Mouse (Mus musculus): Measurements from ENCODE around the gene Zfp141. TPM values are rescaled to one million over a fixed set of nuclear protein-coding genes. Genes with fewer than 3 reads are reported as not detected.

Gene Zfp141
- polyA plus RNA-seq, 1 experiment from 2014 or later = 8.5 TPM

- no peak for ATAC-seq
Observed at GRCm38 (mm10) chr7:42447850-42448249, 57.7 kb downstream of the Zfp141 start, which contains the start of gene 4933421I07Rik. Gene 4933421I07Rik (minus strand): TSS chr7:42448120.

DNA sequence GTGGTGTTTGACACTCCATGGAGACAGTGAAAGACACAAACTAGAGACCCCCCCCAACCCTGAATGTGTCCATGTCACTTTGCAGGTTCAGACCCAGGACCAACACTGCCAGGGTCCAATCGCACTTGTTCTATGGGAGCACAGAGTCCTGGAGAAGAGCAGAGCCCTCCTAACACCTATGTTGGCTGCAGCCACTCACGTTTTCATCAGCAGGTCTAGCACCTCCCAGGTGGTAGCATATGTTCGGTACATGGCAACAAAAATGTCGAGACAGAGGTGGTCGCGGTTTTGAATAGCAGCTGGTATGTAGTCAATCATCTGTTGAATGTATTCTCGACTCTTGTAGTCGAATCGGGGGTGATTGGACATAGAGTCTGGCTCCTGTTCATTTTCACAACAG lies 58.2 kb downstream of the Zfp141 start:
- Histone ChIP-seq H3K4me2 (ENCODE audit: low read length) (no peak overlapping the region), H3K9ac (ENCODE audit: low read depth, low read length) (no peak overlapping the region), H3K4me3 (ENCODE audit: low read length) (no peak overlapping the region), H3K4me1 (ENCODE audit: control insufficient read depth, insufficient read depth, low read depth, low read length) (no peaks in the 10 kb centered on the region), H3K27me3 (replicated peaks; ENCODE audit: control insufficient read depth, insufficient read depth, low read length) (no peaks in the 10 kb centered on the region), H3K9me3 (ENCODE audit: control insufficient read depth, low read length) (peaks cover 35% of the 10 kb centered on the region), H3K36me3 (ENCODE audit: control insufficient read depth, insufficient read depth, low read length) (no peaks in the 10 kb centered on the region), H3K27ac (ENCODE audit: low read depth, low read length) (no peak overlapping the region)
- ATAC-seq = no peak
- WGBS = 90% methylated on average over 9 of the region's 9 CpGs

More at GRCm38 (mm10) chr7:42447850-42448249, 57.7 kb downstream of the Zfp141 start, which contains the start of gene 4933421I07Rik:
- 84% methylated on average over 5 of the region's 5 CpGs for WGBS
- H3K4me2 ChIP-seq (ENCODE audit: low read length) = no peak within 1 kb of the TSS
- no peak within 1 kb of the TSS for H3K9ac ChIP-seq (ENCODE audit: low read depth, low read length)
- H3K4me1 ChIP-seq (ENCODE audit: control insufficient read depth, insufficient read depth, low read depth, low read length) = no peaks in the 10 kb centered on the region
- peaks cover 33% of the 10 kb centered on the region for H3K9me3 ChIP-seq (ENCODE audit: control insufficient read depth, low read length)
- no peaks in the 10 kb centered on the region for H3K27me3 ChIP-seq (replicated peaks; ENCODE audit: control insufficient read depth, insufficient read depth, low read length)
- H3K27ac ChIP-seq (ENCODE audit: low read depth, low read length) = no peak within 1 kb of the TSS
- no peak within 1 kb of the TSS for H3K4me3 ChIP-seq (ENCODE audit: low read length)
- no peaks in the 10 kb centered on the region for H3K36me3 ChIP-seq (ENCODE audit: control insufficient read depth, insufficient read depth, low read length)

Other genes with a start within 250 kb of the Zfp141 start
- gene Vmn2r61, start 245.7 kb downstream of the Zfp141 start, polyA plus RNA-seq (2015; fragmentation: Nextera tagmentation; extraction: Ambion mirVana) = not detected in 2 replicates
- gene 4933421I07Rik, start 57.6 kb downstream of the Zfp141 start, polyA plus RNA-seq (2015; fragmentation: Nextera tagmentation; extraction: Ambion mirVana) = not detected in 2 replicates
- not detected in 2 replicates for gene Gm21028, start 72.8 kb upstream of the Zfp141 start, polyA plus RNA-seq (2015; fragmentation: Nextera tagmentation; extraction: Ambion mirVana)
- gene Zfp977, start 86.8 kb upstream of the Zfp141 start, polyA plus RNA-seq (2015; fragmentation: Nextera tagmentation; extraction: Ambion mirVana) = 1.7 and 1.9 TPM in 2 replicates
- 2.3 and 2.8 TPM in 2 replicates for gene Zfp976, start 136.8 kb upstream of the Zfp141 start, polyA plus RNA-seq (2015; fragmentation: Nextera tagmentation; extraction: Ambion mirVana)
- gene Zfp975, start 187.0 kb upstream of the Zfp141 start, polyA plus RNA-seq (2015; fragmentation: Nextera tagmentation; extraction: Ambion mirVana) = 6.9 and 7.3 TPM in 2 replicates
- gene Gm17067, start 221.3 kb upstream of the Zfp141 start, polyA plus RNA-seq (2015; fragmentation: Nextera tagmentation; extraction: Ambion mirVana) = not detected in 2 replicates

Measured in hindbrain, embryonic 16.5 days (tissue).